Mouse (Mus musculus) mouse embryonic stem cell (cell line): ENCODE measurements around the gene Kdelr1.

Source experiments
- in situ Hi-C, 2 experiments: fragments of 300-500 bp; cut with MboI; formaldehyde crosslinking; loops; 1 replicate in 1 of 2; 3 replicates in 1 of 2; pipeline ENCODE4 v1.14.3; 2019 to 2020; ENCODE audit warnings: low sequenced_read_pairs in 2 of 2, low pct_unique_long_range_greater_than_20kb in 1 of 2, mixed read lengths in 1 of 2; ENCODE audit not compliant: unreplicated experiment in 1 of 2

Kdelr1 gene

DNA sequence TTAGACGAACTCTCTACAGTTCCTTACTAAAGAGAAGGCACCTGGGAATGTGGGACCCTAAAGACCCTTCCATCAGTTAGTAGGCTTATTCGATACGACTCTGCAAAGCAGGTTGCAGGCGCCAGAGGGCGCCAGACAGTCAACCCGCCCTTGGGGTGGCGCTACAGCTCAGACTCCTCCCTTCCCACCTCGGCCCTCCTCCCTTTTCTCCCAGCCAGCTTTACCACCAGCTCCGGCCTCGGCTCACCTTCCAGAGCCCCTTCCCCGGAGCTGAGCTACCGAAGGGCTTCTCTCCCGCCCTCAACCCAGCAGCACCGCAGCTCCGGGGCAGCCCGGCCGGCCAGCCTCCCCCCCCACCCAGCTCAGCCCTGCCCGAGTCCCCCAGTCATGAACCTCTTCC, at the start of gene Kdelr1:
Gene Kdelr1, plus strand, starts transcription at position 149 of the 400 bp plus-strand sequence.
- in situ Hi-C loops, result no loop called here

DNA sequence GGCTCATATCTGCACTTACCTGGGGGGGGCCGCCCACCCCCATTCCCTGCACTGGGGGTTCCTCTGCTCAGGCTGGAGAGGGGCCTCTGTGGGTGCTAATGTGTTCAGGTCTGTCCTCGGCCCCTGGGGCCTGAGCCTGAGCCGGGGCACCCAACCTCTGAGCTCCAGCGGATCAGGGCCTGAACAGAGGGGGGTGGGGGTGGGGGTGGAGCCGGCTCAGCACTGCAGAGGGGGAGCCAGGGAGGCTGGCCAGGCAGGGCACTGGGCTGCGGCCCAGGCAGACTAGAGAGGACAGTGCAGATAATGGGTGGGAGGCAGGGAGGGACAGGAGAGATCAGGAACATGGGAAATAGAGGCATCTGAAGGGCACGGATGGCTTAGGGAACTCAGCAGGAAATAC, 48.0 kb upstream of the Kdelr1 start, which contains the start of gene Kcnj14:
Gene Kcnj14, minus strand, starts transcription at position 185 of the 400 bp plus-strand sequence.
- in situ Hi-C loops, result no loop called here

- in situ Hi-C loops, result no loop called here
Measured at GRCm38 (mm10) chr7:45826631-45827030, 45.9 kb upstream of the Kdelr1 start.

- in situ Hi-C loops, result no loop called here
Measured at GRCm38 (mm10) chr7:45830427-45831127, 42.0 kb upstream of the Kdelr1 start, which contains the start of gene Grwd1. TSS of gene Grwd1 (minus strand) at chr7:45830944.

GRCm38 (mm10) chr7:45831128-45831525, 41.4 kb upstream of the Kdelr1 start:
- in situ Hi-C loops, result no loop called here

GRCm38 (mm10) chr7:45832428-45832827, 40.1 kb upstream of the Kdelr1 start:
- in situ Hi-C loops, result no loop called here

DNA sequence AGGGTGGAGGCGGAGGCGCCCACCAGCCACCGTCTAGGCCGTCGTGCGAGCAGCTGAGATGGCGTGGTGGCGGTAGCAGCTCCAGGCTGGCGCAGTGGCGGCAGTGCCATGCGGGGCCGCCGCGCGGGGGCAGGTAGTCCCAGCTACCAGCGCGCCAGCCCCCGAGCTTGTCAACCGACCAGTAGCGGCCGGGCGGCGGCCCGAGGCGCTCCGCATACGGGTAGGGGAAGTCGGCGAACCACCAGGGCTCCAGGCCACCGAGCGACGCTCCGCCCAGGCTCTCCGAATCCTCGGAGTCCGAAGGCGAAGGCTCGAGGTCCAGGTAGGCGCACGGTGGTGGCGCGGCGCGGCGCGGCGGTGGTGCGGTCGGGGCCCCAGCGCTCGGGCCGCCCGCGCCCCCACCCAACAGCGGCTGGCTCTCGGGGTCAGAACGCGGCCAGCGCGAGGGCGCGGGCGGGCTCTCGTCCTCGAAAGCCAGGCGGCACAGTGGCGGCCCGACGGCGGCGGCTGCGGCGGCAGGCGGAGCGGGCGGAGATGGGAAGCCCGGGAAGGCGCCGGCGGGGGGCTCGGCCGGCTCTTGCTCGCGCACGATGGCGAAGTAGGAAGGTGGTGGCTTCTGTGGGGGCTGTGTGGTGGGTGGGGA, 39.3 kb upstream of the Kdelr1 start:
- in situ Hi-C loops, result no loop called here

- in situ Hi-C loops, result no loop called here
Measured at GRCm38 (mm10) chr7:45833924-45834323, 38.6 kb upstream of the Kdelr1 start.

DNA sequence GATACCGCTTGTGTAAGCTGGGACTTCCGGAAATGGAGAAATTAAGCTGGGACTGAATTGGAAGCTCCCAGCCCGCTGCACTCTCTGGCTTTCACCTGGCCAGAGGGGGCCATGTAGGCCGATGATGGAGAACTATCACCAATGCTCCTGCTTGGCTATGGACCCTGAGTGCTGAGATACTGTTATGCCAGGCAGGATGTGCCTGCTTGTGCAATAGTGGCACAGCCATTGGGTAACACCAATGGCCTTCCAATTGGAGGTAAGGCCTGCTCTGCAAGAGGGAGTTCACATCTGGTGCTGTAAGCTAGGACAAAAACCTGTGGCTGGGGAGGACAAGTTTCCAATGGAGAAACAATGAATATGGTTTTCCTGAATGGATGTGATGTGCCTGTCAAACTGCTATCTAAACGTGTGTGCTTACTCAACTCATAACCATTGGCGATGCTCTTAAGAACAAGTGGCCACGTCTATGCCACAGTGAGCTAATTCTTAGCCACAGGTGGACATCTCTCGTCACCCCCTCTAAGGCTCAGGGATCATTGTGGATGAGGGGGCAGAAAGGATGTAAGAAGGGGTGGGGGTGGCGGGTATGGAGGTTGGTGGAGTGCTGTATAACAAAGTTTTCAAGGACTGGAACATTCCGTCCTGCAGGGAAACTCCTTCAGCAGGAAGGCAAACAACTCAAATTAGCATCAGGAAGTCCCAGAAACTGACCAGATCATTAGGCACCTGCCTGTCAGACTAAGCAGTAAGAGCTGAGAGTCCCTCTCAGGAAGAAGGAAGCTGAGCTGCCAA, 29.4 kb upstream of the Kdelr1 start:
- in situ Hi-C loops, result no loop called here

- in situ Hi-C loops, result no loop called here
Measured at GRCm38 (mm10) chr7:45848447-45849027, 24.0 kb upstream of the Kdelr1 start.

GRCm38 (mm10) chr7:45850661-45851060, 21.9 kb upstream of the Kdelr1 start:
- in situ Hi-C loops, result no loop called here

GRCm38 (mm10) chr7:45853089-45853488, 19.5 kb upstream of the Kdelr1 start:
- in situ Hi-C loops, result no loop called here

DNA sequence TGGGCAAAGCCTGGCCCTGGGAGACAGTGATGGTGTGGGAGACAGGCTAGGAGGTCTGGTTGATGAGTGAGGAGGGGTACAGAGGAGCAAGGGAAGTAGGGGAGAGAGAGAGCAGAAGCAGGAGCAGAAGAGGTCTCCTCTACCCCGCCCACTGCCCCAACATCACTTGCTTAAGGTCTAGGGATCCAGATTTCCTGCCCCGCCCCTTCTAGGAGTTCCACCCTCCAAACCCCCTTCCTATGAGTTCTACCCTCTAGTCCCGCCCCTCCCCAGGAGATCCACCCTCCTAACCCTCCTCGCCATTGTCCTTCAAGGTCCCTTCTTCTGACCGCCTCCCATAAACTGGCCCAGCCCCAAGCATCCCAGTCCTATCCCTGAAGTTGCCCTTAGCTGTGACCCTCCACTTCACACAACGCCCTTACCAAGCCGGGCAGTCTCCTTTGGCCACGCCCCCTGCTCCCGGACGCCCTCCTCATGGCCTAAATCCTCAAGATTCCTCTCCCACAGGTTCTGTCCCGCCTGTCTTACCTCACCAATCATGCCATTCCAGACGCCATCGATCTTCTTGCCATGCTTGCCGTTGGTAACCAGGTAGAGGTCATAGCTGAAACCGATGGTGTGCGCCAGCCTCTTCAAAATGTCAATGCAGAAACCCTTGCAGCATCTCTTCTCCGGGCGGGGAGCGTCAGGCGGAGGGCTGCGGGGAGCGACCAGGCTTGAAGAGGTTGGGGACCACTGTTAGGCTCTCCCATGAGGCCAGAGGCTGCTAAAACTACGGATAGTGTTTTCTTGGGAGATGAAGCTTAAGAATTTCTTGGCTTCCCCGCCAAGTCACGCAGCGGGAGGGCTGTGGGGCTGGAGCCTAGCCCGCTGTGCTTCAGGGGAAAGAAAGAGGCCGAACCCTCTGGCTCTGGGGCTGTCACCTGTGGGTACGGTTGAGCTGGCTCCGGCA, 15.3 kb upstream of the Kdelr1 start:
- in situ Hi-C loops, result no loop called here

GRCm38 (mm10) chr7:45859008-45859407, 13.6 kb upstream of the Kdelr1 start:
- in situ Hi-C loops, result no loop called here

GRCm38 (mm10) chr7:45862804-45863203, 9.8 kb upstream of the Kdelr1 start:
- in situ Hi-C loops, result no loop called here

GRCm38 (mm10) chr7:45864435-45864834, 8.1 kb upstream of the Kdelr1 start:
- in situ Hi-C loops, result no loop called here

DNA sequence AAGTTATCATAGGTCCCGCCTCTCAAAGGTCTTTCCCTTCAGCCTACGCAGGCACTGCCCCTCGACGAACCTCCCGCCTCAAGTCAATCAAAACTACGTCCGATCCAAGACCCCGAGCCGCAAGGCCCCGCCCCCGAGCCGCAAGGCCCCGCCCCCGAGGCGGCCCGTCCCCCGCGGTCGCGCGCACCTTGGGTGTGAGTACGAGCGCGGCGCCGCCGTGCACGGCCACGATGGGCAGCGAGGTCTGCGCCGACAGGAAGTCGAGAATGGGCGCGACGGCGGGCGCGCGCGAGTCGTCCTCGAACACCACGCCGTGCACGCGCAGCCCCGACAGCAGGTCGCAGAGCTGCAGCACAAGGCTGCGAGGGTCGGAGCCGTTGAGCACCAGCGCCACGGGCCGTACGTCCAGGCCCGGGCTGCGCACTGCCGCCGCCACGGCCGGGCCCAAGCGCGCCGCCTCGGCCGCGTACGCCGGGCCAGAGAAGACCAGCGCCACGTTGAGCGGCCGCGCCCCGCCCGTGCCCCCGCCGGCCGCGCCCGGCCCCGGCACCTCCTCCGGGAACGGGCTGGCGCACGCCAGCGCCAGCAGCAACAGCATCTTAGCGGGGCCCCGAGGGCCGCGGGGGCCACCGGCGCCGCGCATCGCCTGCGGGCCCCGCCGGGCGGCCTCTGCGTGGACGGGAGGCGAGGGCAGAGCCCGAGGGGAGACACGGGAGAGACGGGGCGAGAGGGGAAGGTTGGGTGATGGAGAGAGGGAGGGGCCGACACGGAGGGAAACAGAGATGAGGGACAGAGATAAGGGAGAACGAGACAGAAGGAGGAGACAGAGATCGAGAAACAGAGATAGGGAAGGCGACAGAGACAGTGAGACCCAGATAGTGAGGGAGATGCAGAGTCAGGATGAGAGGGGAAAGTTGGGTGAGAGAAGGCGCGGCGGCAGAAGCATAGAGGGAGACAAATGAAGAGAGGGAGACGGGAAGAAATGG, 6.4 kb upstream of the Kdelr1 start:
- in situ Hi-C loops, result no loop called here
